Mouse (Mus musculus) c-Kit-positive CD71-positive TER-119-positive erythroid progenitor cells, embryonic 14.5 days (primary cell): ENCODE data around the gene Sp2.

Source experiments
- DNase-seq: peaks from one replicate; pipeline ENCODE4 v3.0.0-alpha.2; 2013; ENCODE audit warnings: low spot score

The Sp2 gene

GRCm38 (mm10) chr11:96982859-96983258 lies at the start of gene Sp2:
Gene Sp2 (minus strand): TSS chr11:96982959.
- DNase-seq, result no peak

GRCm38 (mm10) chr11:97032499-97032898 lies 49.7 kb upstream of the Sp2 start:
- DNase-seq, result no peak

- DNase-seq, result no peak
These were observed 49.2 kb upstream of the Sp2 start for GRCm38 (mm10) chr11:97031977-97032376.

GRCm38 (mm10) chr11:97030426-97030825 lies 47.7 kb upstream of the Sp2 start:
- DNase-seq, result no peak

GRCm38 (mm10) chr11:97029686-97030417 lies 47.1 kb upstream of the Sp2 start, which contains the start of gene Scrn2:
Gene Scrn2 (plus strand): TSS chr11:97029938.
- DNase-seq, result peak; percentile 79

- peak; percentile 78 for DNase-seq
These were observed 43.1 kb upstream of the Sp2 start for GRCm38 (mm10) chr11:97025721-97026344.

GRCm38 (mm10) chr11:97024977-97025376 lies 42.2 kb upstream of the Sp2 start:
- DNase-seq, result no peak

GRCm38 (mm10) chr11:97021873-97022484 lies 39.2 kb upstream of the Sp2 start:
- DNase-seq, result no peak

- DNase-seq, result no peak
These were observed 38.5 kb upstream of the Sp2 start for GRCm38 (mm10) chr11:97021121-97021765.

GRCm38 (mm10) chr11:97019345-97019708 lies 36.6 kb upstream of the Sp2 start:
- DNase-seq, result no peak

- no peak for DNase-seq
These were observed 36.0 kb upstream of the Sp2 start for GRCm38 (mm10) chr11:97018583-97019344.

- DNase-seq, result no peak
These were observed 35.2 kb upstream of the Sp2 start for GRCm38 (mm10) chr11:97017696-97018582.

GRCm38 (mm10) chr11:97013121-97013670 lies 30.4 kb upstream of the Sp2 start, which contains the start of gene Sp6:
Gene Sp6 (plus strand): TSS chr11:97013394.
- no peak for DNase-seq

- no peak for DNase-seq
These were observed 26.5 kb upstream of the Sp2 start for GRCm38 (mm10) chr11:97009198-97009790.

- no peak for DNase-seq
These were observed 24.5 kb upstream of the Sp2 start for GRCm38 (mm10) chr11:97007093-97007794.

GRCm38 (mm10) chr11:97003170-97003569 lies 20.4 kb upstream of the Sp2 start:
- DNase-seq, result no peak

- no peak for DNase-seq
These were observed 14.7 kb upstream of the Sp2 start for GRCm38 (mm10) chr11:96997380-96997956.

- no peak for DNase-seq
These were observed 14.1 kb upstream of the Sp2 start for GRCm38 (mm10) chr11:96996773-96997379.
